Mouse (Mus musculus): ENCODE data around the gene Angpt4.

DNA sequence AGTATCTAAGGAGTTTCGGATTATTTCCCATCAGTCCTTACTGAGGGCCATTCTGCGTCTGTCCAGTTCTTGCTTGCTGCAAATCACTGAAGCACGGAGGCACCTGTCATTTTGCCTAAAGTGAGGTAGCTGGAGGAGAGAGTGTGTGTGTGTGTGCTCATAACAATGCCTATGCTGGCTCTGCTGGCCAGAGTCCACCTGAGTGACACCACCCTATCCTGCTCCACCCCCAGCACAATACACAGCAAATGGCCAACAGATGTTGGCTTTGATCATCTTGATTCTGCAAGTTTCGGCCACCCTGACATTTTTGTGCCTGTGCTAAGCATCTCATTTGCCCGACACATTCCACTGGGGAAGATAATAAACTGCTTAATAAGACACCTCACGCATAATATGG lies 67.5 kb downstream of the Angpt4 start:
- TF ChIP-seq CTCF (IDR thresholded peaks at IDR 0.05; ENCODE audit: low read depth) (no peak), EP300 (IDR thresholded peaks at IDR 0.05; ENCODE audit: low read depth) (no peak)
